Mouse (Mus musculus): ENCODE measurements around the gene Mmp14.

Mmp14 gene

DNA sequence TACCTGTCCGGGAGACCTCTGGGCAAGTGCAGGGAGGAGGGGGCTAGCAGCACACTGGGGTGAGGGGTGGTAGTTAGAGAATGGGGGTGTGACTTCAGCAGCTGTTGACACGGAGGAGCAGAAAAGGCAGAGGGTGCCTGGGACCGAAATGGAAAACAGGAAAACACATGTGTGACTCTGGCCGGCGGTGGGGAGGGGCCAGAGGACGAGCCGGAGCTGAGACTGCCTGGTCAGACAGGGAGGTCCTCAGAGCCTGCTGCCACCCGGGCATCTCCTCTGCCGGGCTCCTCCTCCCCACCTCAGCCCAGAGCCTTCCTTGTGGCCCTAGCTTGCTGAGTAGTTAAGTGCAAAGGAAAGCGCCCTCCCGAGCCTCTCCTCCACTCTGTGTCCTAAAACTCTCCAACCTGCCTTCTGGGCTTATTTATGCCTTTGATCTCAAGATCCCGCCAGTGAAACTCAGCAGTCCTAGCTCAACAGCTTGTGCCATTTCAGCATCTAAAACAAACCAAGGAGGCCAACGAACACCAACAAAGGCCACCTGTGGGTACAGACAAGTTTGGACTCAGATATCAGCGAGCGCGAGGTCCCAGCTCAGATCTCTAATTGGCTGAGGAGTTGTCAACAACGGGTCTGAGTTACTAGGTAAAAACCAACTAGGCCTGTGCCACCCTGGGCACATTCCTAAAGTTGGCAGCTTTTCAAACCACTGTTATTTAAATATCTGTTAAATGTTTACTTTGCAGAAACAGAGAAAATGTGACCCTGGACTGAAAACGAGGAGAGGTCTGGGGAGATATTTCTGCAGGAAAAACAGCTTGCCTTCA is 17.3 kb upstream of the Mmp14 start:
- DNase-seq (ENCODE audit: low read depth, low spot score): no peak

GRCm38 (mm10) chr14:54415241-54416020 is 16.0 kb upstream of the Mmp14 start:
- no peak for DNase-seq (ENCODE audit: low read depth, low spot score)

GRCm38 (mm10) chr14:54416229-54416775 is 15.1 kb upstream of the Mmp14 start:
- DNase-seq (ENCODE audit: low read depth, low spot score): no peak

DNA sequence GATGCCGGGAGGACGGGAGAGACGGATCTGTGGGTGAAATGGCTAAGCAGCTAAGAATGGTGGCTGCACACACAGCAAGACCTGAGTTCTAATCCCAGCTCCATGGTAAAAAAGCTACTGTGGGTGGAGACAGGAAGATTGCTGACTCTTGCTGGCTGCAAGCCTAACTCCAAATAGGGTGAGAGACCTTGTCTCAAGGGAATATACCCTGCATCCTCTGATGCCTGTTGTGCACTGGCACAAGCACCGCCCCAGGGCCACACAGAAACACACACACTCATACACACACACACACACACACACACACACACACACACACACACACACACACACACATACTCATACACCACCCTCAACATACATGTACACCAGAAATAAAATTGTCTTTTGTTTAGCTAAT is 14.6 kb upstream of the Mmp14 start:
- DNase-seq (ENCODE audit: low read depth, low spot score): no peak

GRCm38 (mm10) chr14:54417623-54418081 is 13.8 kb upstream of the Mmp14 start, which contains the start of gene Slc7a7:
TSS of gene Slc7a7 (minus strand) at chr14:54417780.
- no peak for DNase-seq (ENCODE audit: low read depth, low spot score)

DNA sequence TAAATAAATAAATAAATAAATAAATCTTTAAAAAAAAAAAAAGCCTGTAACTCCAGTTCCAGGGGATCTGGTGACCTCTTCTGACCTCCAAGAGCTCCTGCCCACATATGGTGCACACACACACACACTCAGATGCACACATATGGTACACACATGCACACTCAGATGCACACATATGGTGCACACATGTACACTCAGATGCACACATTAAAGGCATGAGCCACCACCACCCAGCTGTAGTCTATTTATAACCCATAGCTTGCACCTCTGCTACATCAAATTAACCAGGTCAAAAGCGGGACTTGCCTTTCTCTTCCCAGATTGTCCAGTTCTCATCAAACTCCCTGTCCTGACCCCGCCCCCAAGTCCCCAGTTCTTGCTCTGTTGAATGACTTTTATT is 10.4 kb upstream of the Mmp14 start:
- no peak for DNase-seq (ENCODE audit: low read depth, low spot score)

- DNase-seq (ENCODE audit: low read depth, low spot score): no peak
Measured at GRCm38 (mm10) chr14:54423406-54423805, 8.0 kb upstream of the Mmp14 start.

GRCm38 (mm10) chr14:54424634-54425033 is 6.8 kb upstream of the Mmp14 start:
- no peak for DNase-seq (ENCODE audit: low read depth, low spot score)

GRCm38 (mm10) chr14:54425540-54425939 is 5.9 kb upstream of the Mmp14 start:
- DNase-seq (ENCODE audit: low read depth, low spot score): no peak

- no peak for DNase-seq (ENCODE audit: low read depth, low spot score)
Measured at GRCm38 (mm10) chr14:54426003-54426688, 5.3 kb upstream of the Mmp14 start.

GRCm38 (mm10) chr14:54426689-54427398 is 4.6 kb upstream of the Mmp14 start, which contains the start of gene Mrpl52:
TSS of gene Mrpl52 (plus strand) at chr14:54426909.
- DNase-seq (ENCODE audit: low read depth, low spot score): peak; percentile 86

GRCm38 (mm10) chr14:54427696-54428095 is 3.7 kb upstream of the Mmp14 start:
- no peak for DNase-seq (ENCODE audit: low read depth, low spot score)

- DNase-seq (ENCODE audit: low read depth, low spot score): no peak
Measured at GRCm38 (mm10) chr14:54428421-54428820, 3.0 kb upstream of the Mmp14 start.

DNA sequence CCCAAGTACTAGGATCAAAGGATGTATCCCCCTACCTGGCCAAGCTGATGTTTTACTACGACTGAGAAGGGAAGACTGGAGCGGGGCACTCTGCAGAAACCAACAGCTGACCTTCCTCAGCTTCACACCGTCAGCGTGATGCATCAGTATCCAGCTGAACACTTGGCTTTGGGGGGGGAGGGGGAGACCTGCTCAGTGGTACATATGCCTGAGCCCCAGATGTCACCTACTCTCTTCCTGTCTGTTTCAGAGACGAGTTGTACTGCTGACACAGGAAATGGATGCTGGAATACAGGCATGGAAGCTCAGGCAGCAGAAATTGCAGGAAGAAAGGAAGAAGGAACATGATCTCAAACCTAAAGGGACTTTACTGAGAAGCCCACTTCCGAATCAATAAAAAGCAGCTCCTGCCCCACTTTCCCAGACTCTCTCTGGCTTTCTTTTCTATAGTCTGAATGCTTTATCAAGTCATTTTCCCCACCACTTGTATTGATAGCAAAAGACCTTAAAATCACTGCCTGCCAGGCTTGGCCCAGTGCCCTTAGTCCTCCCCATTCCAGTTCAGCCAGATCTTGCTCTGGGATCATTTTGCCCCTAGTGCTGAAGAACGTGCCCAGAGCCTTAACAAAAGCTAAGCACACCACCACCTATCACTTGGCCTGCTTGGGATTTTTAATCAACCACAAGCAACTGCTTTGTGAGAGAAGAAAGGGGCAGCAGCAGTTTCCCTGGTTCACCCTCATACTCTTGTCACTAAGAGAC is 1.9 kb upstream of the Mmp14 start:
- no peak for DNase-seq (ENCODE audit: low read depth, low spot score)

- DNase-seq (ENCODE audit: low read depth, low spot score): no peak
Measured at GRCm38 (mm10) chr14:54430406-54431145, 836 bp upstream of the Mmp14 start.

- DNase-seq (ENCODE audit: low read depth, low spot score): no peak
Measured at GRCm38 (mm10) chr14:54432078-54432836, 845 bp downstream of the Mmp14 start.

GRCm38 (mm10) chr14:54432837-54433830 is 1.7 kb downstream of the Mmp14 start:
- DNase-seq (ENCODE audit: low read depth, low spot score): no peak

Measured in telencephalon, adult 2 months (tissue).